Mouse (Mus musculus): ENCODE results near the gene Gm43518. TPM values are rescaled to one million over a fixed set of nuclear protein-coding genes. Genes with fewer than 3 reads are reported as not detected.

Gene Gm43518
- total RNA-seq, 2 experiments from 2014 or later: not detected

GRCm38 (mm10) chr5:123931131-123931530 lies 3.9 kb downstream of the Gm43518 start:
- no peak for DNase-seq (ENCODE audit: low spot score in 2 of 2)
- intact Hi-C loops (cut with DNase I): no loop called here

DNA sequence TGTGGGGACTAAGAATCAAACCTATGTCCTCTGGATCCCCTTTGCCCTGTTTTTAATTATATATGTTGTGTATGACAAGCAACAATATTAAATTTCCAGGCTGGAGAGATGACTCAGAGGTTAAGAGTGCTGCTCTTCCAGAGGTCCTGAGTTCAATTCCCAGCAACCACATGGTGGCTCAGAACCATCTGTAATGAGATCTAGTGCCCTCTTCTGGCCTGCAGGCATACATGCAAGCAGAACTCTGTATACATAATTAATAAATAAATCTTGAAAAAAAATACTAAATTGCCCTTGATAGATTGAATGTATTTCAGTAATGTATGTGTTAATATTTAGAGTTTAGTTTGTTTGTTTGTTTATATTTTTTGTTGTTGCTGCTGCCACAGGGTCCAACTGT lies 5.7 kb downstream of the Gm43518 start:
- intact Hi-C loops (cut with DNase I): no loop called here
- no peak for DNase-seq (ENCODE audit: low spot score in 2 of 2)

DNA sequence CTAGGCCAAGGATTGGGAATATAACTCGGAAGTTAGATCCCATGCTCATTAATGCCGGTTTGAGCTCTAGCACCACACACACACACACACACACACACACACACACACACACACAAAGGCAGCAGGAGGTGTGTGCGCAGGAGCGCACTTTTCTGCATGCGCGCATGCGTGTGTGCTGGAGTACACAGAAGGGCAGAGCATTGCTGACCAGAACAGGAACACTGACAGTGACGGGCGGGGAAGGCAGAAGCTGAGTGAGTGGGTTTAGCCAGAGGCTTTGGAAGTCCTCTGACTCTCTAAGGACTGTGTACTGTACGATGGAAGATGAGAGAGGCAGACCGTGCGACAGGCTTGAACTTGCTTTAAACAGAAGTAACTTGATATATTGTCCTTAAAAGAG lies 6.3 kb downstream of the Gm43518 start:
- DNase-seq (ENCODE audit: low spot score in 2 of 2): no peak
- intact Hi-C loops (cut with DNase I): no loop called here

DNA sequence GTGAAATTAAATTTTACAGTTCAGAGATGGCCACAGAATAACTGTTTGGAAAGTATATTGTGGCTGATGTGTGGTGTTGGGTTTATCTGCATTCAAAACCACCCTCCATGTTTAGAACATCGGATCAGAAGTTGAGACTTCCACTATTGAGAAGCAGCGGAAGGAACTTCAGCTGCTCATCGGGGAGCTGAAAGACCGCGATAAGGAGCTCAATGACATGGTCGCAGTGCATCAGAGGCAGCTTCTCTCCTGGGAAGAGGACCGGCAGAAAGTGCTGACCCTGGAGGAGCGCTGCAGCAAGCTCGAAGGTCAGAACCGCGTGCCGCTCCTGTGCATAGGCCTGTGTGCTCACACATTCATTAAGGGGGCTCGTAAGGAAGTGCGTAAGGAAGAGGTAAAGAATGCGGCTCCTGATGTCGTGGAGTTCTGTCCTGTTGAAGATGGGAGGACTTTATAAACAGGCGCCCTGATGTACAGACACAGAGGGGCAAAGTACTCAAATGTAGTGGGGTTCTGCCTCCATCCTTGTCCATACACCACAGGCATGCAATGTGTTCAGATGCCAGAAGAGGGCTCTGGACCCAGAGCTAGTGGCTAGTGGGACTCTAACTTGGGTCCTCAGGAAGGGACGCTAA lies 6.9 kb downstream of the Gm43518 start:
- intact Hi-C loops (cut with DNase I): no loop called here
- DNase-seq (ENCODE audit: low spot score in 2 of 2): no peak

DNA sequence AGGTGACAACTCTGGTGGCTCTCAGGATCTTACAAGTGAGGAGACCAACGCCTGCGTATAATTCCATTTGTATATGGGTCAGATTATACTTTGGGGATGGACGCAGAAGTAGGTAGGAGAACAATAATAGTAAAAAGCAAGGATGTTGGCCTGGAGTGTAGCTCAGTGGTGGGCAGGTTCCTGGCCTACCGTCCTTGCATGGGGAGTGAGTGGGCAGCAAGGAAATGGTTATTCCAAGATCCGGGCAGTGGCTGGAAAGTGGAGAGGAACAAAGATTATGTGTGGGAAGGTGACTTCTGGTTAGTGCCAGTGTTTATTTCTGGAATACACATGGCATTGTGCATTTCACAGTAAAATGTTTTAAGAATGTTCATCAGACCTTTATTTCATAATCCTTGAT lies 8.7 kb downstream of the Gm43518 start:
- intact Hi-C loops (cut with DNase I): no loop called here

GRCm38 (mm10) chr5:123938479-123938878 lies 11.3 kb downstream of the Gm43518 start:
- intact Hi-C loops (cut with DNase I): no loop called here

More for the DNA sequence above, 8.7 kb downstream of the Gm43518 start:
- no peak for DNase-seq (ENCODE audit: low spot score in 2 of 2)

DNA sequence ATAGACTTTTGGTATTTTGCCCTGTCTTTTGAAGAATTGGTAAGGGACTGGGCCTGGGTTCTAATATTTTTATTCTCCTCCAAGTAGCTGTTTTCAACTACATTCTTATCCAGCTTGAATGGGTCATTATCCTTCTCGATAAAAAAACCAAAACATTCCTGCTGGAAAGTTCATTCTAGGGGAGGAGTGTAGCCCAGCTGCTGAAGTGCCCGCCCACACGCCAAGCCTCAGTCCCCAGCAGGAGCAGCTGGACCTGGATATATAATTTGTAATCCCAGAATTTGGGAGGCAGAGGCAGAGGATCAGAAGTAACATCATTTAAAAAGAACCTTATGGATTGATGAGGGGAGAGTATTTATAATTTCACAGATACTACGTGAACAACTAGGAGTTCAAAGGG lies 19.3 kb downstream of the Gm43518 start:
- no peak for DNase-seq (ENCODE audit: low spot score in 2 of 2)
- intact Hi-C loops (cut with DNase I): loop anchor here (5.0 kb wide), 1 partner anchor 146 kb away; no protein-coding TSS in a partner anchor

More at GRCm38 (mm10) chr5:123938479-123938878, 11.3 kb downstream of the Gm43518 start:
- no peak for DNase-seq (ENCODE audit: low spot score in 2 of 2)

GRCm38 (mm10) chr5:123947041-123947761 lies 20.0 kb downstream of the Gm43518 start:
- peak; percentile 61 to 69 for DNase-seq (ENCODE audit: low spot score in 2 of 2)
- intact Hi-C loops (cut with DNase I): loop anchor here (1.0 to 5.0 kb wide), 2 partner anchors 46 to 145 kb away; no protein-coding TSS in a partner anchor

DNA sequence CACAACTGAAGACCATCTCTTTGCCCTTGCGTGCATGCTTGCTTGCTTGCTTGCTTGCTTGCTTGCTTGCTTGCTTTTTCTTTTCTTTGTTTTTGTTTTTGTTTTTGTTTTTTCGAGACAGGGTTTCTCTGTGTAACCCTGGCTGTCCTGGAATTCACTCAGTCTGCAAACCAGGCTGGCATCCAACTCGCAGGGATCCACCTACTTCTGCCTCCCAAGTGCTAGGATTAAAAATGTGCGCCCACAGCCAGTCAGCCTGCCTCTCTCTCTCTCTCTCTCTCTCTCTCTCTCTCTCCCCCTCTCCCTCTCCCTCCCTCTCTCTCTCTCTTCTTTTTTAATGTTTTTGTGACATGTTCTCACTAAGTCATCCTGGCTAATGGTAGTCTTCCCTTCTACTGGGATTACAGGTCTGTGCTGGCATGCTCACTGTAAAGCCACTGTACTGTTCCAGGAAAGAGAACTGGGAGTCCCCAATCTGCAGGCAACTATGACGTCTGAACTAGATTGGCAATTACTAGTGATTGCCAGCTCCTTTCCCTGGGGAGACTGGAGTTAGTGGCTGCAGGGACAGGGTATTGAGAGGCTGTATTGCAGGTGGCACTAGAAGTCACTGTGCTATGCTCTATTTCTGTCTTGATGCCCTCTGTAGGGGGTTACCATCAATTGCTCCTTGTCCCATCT lies 25.3 kb downstream of the Gm43518 start:
- intact Hi-C loops (cut with DNase I): no loop called here
- peak in 1 of 2 experiments; percentile 58 for DNase-seq (ENCODE audit: low spot score in 2 of 2)

DNA sequence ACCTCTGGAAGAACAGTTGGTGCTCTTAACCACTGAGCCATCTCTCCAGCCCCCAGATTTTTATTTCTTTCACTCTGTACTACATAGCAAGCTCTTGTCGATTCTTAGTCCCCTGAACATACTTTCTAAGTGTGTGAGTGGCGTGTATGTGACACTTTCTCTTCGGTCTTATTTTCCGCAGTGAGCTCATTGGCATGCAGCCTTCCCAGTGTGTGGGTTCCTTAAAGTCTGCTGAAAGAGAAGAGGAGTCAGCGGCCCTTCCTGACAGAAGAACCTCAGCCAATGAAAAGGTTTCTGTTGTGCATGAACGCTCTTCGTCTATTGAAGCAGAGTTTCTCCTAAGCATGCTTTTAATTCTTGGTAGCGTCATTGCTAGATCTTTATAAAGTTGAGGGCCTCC lies 30.0 kb downstream of the Gm43518 start:
- DNase-seq (ENCODE audit: low spot score in 2 of 2): no peak
- intact Hi-C loops (cut with DNase I): no loop called here

DNA sequence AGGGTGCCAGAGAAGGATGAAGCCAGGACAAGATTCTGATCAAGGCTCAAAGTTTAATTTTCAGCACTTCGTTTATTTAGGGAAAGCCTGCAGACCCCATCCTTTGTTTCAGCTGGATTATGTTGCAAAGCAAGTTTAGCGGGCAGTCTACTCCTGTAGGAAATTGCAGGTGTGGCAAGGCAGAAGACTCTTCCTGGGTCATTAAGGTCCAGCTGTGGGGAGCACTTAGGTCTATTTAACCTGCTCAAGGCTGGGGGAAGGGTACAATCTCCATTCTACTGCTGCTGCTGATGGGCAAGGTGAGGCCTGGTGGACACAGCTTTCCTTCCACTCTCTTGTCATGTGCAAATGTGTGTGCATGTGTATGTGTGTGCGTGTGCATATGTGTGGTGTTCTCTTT lies 31.8 kb downstream of the Gm43518 start:
- no peak for DNase-seq (ENCODE audit: low spot score in 2 of 2)
- intact Hi-C loops (cut with DNase I): no loop called here

- DNase-seq (ENCODE audit: low spot score in 2 of 2): no peak
- intact Hi-C loops (cut with DNase I): no loop called here
Observed at GRCm38 (mm10) chr5:123960129-123960528, 32.9 kb downstream of the Gm43518 start.

- intact Hi-C loops (cut with DNase I): no loop called here
- no peak for DNase-seq (ENCODE audit: low spot score in 2 of 2)
Observed at GRCm38 (mm10) chr5:123961046-123961445, 33.8 kb downstream of the Gm43518 start.

GRCm38 (mm10) chr5:123964208-123964607 lies 37.0 kb downstream of the Gm43518 start:
- intact Hi-C loops (cut with DNase I): no loop called here
- no peak for DNase-seq (ENCODE audit: low spot score in 2 of 2)

GRCm38 (mm10) chr5:123966759-123967158 lies 39.5 kb downstream of the Gm43518 start:
- DNase-seq (ENCODE audit: low spot score in 2 of 2): no peak
- intact Hi-C loops (cut with DNase I): no loop called here

GRCm38 (mm10) chr5:123968468-123968867 lies 41.2 kb downstream of the Gm43518 start:
- intact Hi-C loops (cut with DNase I): no loop called here
- no peak for DNase-seq (ENCODE audit: low spot score in 2 of 2)

DNA sequence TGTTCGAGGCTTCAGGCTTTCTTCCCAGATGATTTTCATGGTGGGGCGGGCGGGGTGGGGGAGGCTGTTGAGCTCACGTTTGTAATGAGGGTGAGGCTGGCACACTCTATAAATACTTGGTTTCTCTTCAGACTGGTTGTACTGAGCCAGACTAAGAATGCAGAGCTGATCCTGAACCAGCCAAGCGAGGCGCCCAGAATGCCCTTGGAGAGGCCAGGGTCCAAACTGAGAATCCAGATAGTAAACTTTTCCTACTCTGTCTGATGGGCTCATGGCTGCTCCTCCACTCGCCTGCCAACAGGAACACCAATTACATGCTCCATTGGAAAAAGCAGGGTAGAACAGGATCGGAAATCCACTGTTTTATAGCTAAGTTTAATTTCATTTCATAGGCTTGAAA lies 42.0 kb downstream of the Gm43518 start:
- no peak for DNase-seq (ENCODE audit: low spot score in 2 of 2)
- intact Hi-C loops (cut with DNase I): no loop called here

DNA sequence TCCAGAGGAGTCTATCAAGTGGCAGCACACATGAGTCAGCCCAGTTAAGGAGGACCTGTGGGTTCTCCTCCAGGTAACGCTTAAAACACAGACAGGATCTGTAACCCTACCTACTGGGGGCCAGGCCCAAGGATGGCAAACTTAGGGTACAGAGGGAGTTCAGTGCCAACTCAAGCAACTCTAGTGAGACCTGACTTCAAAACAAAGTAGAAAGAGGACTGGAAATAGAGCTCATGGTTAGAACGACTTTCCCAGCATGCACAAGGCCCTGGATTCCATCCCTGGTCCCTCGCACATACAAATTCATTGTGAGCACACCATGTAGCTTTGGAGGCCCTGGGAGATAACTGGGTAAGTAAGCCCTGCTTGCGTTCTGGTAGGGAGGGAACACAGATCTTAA lies 43.4 kb downstream of the Gm43518 start:
- DNase-seq (ENCODE audit: low spot score in 2 of 2): no peak
- intact Hi-C loops (cut with DNase I): no loop called here

DNA sequence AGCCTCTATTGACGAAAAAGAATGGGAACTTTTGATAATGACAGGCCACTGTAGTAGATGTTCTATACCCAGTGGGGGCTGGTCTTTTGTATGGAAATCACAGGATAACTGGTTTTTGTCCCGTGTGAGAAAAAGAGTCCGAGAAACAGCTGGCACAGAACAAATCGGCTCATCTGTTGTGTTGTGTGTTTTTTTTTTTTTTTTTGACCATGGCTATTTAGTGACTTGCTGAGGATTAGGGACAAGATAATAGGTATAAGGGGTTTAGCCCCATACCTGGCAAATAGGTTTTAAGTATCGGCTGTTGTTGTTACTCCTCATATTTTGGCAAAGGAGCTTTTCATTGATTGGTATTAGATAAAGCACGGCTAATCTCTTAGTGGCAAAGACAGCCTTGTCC lies 45.2 kb downstream of the Gm43518 start:
- DNase-seq (ENCODE audit: low spot score in 2 of 2): no peak
- intact Hi-C loops (cut with DNase I): no loop called here
